Mouse (Mus musculus): Measurements from ENCODE around the gene Pds5b. TPM values are rescaled to one million over a fixed set of nuclear protein-coding genes. Genes with fewer than 3 reads are reported as not detected.
"Not testable (repeated sequence)": the region's sequence is repeated elsewhere in the genome, so short reads cannot be mapped to it uniquely, and the experiment has no call there.

The Pds5b gene
- polyA plus RNA-seq, 1 experiment from 2014 or later: 28.7 TPM

DNA sequence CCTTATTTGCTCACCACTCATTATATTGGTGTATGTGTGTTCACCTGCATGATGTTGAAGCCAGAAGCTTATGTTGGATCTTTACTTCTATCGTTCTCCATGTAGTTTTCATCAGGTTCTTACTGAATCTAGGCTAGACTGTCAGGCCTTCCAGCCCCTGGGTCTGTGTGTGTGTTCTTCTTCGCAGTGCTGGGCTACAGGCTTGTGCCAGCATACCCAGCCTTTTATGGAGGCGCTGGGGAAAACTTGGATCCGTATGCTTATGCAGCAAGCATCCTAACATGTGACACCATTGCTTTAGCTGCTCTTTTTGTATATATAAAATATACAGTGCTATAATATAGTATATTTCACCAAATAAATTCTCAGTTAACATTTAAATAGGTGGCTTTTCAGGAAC lies 38.0 kb downstream of the Pds5b start:
- Histone ChIP-seq H3K36me3 (no peaks in the 10 kb centered on the region), H3K27ac (replicated peaks) (no peak overlapping the region), H3K4me3 (no peak overlapping the region), H3K9me3 (no peaks in the 10 kb centered on the region), H3K27me3 (no peaks in the 10 kb centered on the region), H3K4me1 (replicated peaks) (no peaks in the 10 kb centered on the region), H3K9ac (no peak overlapping the region), H3K4me2 (no peak overlapping the region)
- no peak for ATAC-seq (ENCODE audit: low read depth)
- WGBS: 97% methylated on average over 4 of the region's 4 CpGs

DNA sequence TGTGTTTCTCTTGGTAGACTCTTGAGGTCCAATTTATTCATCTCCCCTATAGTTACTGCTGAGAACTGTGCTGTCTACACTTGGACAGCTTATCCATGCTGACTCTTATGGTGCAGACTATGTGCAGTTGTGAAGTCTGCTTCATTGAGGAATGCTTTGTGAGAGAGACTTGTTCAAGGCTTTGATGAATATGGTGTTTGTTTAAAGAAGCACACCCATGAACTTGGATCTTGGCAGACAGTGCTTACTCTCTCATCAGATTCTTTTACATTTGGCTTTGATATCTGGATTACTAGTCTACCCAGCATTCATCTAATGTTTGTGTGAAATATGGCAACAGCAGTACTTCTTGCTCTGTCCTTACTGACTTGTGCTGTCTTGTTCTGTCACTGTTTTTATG lies 39.9 kb downstream of the Pds5b start:
- no peak overlapping the region for H3K27ac ChIP-seq (replicated peaks)
- H3K4me1 ChIP-seq (replicated peaks): no peaks in the 10 kb centered on the region
- H3K9ac ChIP-seq: no peak overlapping the region
- no peak overlapping the region for H3K4me3 ChIP-seq
- no peaks in the 10 kb centered on the region for H3K27me3 ChIP-seq
- H3K9me3 ChIP-seq: no peaks in the 10 kb centered on the region
- ATAC-seq (ENCODE audit: low read depth): no peak
- no peak overlapping the region for H3K4me2 ChIP-seq
- H3K36me3 ChIP-seq: no peaks in the 10 kb centered on the region

DNA sequence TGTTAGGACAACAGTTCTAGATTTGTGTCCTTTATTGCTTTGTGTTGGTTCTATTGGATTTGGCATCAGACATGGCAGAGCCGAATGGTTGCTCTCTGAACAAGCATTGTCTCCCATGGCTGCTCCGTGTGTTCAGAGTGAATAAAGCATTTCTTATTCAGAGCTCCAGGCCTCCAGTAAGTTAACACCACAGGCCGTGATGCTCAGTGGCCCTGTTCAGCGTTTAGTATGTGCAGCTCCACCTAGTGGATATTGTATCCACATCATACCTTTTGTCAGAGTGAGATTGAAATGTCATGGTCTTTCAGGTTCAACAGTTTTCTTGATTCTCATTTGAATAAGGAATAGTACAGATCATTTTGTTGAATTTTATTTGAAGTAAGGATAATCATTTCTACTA lies 44.2 kb downstream of the Pds5b start:
- Histone ChIP-seq H3K27ac (replicated peaks) (no peak overlapping the region), H3K9ac (no peak overlapping the region), H3K36me3 (peaks cover 17% of the 10 kb centered on the region; the same call in 1 of the 2 replicates), H3K4me2 (no peak overlapping the region), H3K9me3 (no peaks in the 10 kb centered on the region), H3K27me3 (no peaks in the 10 kb centered on the region), H3K4me1 (replicated peaks) (no peaks in the 10 kb centered on the region), H3K4me3 (no peak overlapping the region)
- ATAC-seq (ENCODE audit: low read depth): peak; percentile 78
- 12% methylated on average over 4 of the region's 4 CpGs for WGBS

DNA sequence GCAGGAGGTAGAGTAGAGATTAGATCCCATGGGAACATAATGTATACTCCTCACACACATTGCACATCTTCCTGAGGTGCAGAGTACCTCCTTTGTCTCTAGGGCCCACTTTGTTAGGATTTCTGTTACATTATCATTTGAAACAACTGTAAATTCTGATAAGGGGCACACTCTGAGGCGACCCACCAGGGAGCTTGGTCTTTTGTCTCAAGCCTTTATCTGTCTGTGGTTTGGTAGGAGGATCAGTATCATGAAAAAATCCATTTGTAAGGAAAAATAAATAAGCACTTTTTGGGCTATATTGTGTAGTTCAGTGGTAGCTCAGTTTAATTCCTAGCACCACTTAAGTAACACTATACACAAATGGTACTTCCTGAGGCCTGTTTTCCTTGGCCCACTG lies 51.1 kb downstream of the Pds5b start:
- Histone ChIP-seq H3K27me3 (no peaks in the 10 kb centered on the region), H3K36me3 (peaks cover 24% of the 10 kb centered on the region), H3K9ac (no peak overlapping the region), H3K4me2 (no peak overlapping the region), H3K27ac (replicated peaks) (no peak overlapping the region), H3K4me1 (replicated peaks) (no peaks in the 10 kb centered on the region), H3K9me3 (no peaks in the 10 kb centered on the region), H3K4me3 (no peak overlapping the region)
- ATAC-seq (ENCODE audit: low read depth): no peak
- WGBS: 88% methylated on average over 1 of the region's 1 CpGs

DNA sequence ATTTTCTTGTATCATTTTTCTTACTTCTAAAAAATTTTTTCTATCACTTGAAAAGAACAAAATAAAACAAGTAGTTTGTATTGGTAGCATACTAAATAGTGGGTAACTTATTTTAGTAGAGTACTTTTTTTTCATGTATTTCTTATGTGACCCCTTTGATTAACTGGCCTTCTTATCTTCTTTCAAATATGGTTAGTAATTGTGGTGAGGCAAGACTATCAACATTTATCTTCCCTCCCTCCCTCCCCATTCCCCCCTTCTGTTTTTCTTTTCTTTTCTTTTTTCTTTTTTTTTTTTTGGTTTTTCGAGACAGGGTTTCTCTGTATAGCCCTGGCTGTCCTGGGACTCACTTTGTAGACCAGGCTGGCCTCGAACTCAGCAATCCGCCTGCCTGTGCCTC lies 63.5 kb downstream of the Pds5b start:
- H3K36me3 ChIP-seq: peaks cover 24% of the 10 kb centered on the region
- H3K9me3 ChIP-seq; H3K27me3 ChIP-seq; H3K9ac ChIP-seq; H3K4me3 ChIP-seq; H3K4me1 ChIP-seq (replicated peaks); H3K27ac ChIP-seq (replicated peaks); H3K4me2 ChIP-seq; ATAC-seq (ENCODE audit: low read depth): not testable (repeated sequence)
- 74% methylated on average over 3 of the region's 3 CpGs for WGBS

DNA sequence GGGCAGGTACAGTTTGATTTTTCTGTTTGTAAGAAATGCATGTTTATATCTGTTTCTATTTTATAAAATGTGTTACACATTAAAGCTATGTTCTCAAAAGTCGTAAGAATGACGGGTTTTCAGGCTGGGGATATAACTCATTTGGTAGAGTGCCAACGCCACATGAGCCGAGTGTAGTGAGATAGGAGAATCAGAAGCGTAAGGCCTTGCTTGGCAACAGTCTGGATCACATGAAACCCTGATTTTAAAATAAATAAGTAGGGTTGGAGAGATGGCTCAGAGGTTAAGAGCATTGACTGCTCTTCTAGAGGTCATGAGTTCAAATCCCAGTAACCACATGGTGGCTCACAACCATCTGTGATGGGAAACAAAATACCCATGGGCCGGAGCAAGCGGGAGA lies 65.8 kb downstream of the Pds5b start:
- Histone ChIP-seq H3K4me3 (no peak overlapping the region), H3K4me2 (no peak overlapping the region), H3K4me1 (replicated peaks) (peaks cover 4% of the 10 kb centered on the region), H3K9ac (no peak overlapping the region), H3K27ac (replicated peaks) (no peak overlapping the region), H3K36me3 (peaks cover 21% of the 10 kb centered on the region), H3K9me3 (no peaks in the 10 kb centered on the region), H3K27me3 (no peaks in the 10 kb centered on the region)
- no peak for ATAC-seq (ENCODE audit: low read depth)
- WGBS: 80% methylated on average over 7 of the region's 7 CpGs

DNA sequence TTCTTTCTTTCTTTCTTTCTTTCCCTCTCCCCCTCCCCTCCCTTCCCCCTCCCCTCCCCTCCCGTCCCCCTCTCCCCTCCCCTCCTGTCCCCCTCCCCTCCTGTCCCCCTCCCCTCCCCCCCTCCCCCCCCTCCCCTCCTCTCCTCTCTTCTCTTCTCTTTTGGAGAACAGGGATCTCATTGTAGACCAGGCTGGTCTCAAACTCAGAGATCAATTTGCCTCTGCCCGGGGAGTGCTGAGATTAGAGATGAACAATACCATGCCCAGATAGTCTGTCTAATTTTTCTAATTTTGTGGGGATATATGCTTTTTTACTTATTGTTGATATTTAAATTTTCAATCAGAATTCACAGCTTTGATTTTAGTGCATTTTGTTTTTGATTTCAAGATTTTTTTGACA lies 67.1 kb downstream of the Pds5b start:
- Histone ChIP-seq H3K4me2 (no peak overlapping the region), H3K9me3 (no peaks in the 10 kb centered on the region), H3K4me1 (replicated peaks) (peaks cover 4% of the 10 kb centered on the region), H3K27me3 (no peaks in the 10 kb centered on the region), H3K4me3 (no peak overlapping the region), H3K27ac (replicated peaks) (no peak overlapping the region), H3K36me3 (peaks cover 16% of the 10 kb centered on the region), H3K9ac (no peak overlapping the region)
- ATAC-seq (ENCODE audit: low read depth): no peak
- 14% methylated on average over 1 of the region's 2 CpGs for WGBS

DNA sequence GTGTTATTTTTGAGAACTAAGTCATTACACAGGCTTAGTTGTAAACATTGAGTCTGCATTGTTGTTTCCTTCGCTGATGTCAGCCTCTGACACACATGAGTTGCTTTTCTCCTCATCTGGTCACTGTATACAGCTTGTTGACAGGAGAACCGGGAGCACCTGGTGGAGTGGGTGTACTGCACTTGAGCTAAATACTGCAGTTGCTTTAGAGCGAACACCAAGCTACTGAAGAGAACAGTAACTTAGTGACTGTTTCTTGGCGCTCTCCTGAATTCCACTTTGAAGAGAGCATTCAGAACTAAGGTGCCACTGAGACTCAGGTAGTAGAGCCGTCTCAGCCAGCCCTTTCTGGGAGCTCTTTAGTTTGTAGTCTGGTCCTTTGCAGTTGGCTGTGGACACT lies 83.1 kb downstream of the Pds5b start:
- no peak overlapping the region for H3K27ac ChIP-seq (replicated peaks)
- 92% methylated on average over 5 of the region's 5 CpGs for WGBS

DNA sequence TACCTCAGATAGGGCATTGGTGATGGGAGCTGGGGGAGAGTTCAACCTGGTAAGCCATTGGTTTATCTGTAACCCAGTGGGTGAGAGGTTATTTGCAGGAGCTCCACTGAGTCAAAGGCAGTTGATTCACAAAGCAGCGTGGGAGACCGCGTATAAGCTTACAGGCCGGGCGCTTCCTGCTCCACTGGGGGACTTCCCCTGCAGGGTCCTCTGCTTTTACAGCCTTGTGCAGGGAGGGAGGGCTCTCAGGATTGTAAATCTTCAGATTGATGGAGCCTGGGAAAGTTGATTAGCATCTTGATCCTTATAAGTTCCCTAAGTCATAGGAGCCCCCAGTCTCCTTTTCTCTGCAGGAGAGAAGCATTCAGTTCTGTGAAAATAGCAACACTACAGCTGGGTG lies 98.9 kb downstream of the Pds5b start:
- no peaks in the 10 kb centered on the region for H3K27me3 ChIP-seq
- H3K36me3 ChIP-seq: peaks cover 16% of the 10 kb centered on the region
- H3K9ac ChIP-seq: peak overlapping the region; percentile 12; the same call in 1 of the 2 replicates
- H3K4me3 ChIP-seq: no peak overlapping the region
- peaks cover 20% of the 10 kb centered on the region for H3K4me1 ChIP-seq (replicated peaks)
- 6% methylated on average over 5 of the region's 5 CpGs for WGBS
- H3K4me2 ChIP-seq: no peak overlapping the region
- ATAC-seq (ENCODE audit: low read depth): no peak
- H3K9me3 ChIP-seq: no peaks in the 10 kb centered on the region
- H3K27ac ChIP-seq (replicated peaks): peak overlapping the region; percentile 15; the same call in 1 of the 2 replicates

More for the DNA sequence above, 83.1 kb downstream of the Pds5b start:
- Histone ChIP-seq H3K4me2 (no peak overlapping the region), H3K9ac (no peak overlapping the region), H3K4me1 (replicated peaks) (no peaks in the 10 kb centered on the region), H3K36me3 (peaks cover 33% of the 10 kb centered on the region), H3K9me3 (no peaks in the 10 kb centered on the region), H3K4me3 (no peak overlapping the region), H3K27me3 (no peaks in the 10 kb centered on the region)
- no peak for ATAC-seq (ENCODE audit: low read depth)

DNA sequence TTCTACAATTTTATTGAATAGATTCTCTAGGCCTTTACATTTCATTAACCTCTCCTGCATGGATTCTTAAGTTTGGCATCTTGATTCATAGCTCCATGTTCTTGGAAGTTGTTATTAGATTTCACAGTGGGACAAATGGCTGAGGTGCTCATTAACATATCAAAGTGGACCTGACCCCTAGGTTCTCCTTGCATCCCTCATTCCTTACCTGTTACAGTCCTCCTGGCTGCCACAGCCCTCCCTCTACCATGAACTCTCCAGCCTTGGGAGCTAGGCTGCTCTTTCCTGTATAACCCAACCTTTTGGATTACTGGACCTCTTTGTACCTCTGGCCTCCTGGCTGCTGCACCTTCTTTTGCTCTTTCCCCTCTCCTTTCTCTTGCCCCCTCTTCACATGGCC lies 99.5 kb downstream of the Pds5b start:
- ATAC-seq (ENCODE audit: low read depth): 0 out of 2 replicates have a peak, but pooled peaks have one; percentile 19
- no peak overlapping the region for H3K4me3 ChIP-seq
- H3K9ac ChIP-seq: no peak overlapping the region
- no peak overlapping the region for H3K27ac ChIP-seq (replicated peaks)
- H3K4me2 ChIP-seq: no peak overlapping the region
- H3K36me3 ChIP-seq: peaks cover 16% of the 10 kb centered on the region
- H3K9me3 ChIP-seq: no peaks in the 10 kb centered on the region
- H3K27me3 ChIP-seq: no peaks in the 10 kb centered on the region
- peaks cover 20% of the 10 kb centered on the region for H3K4me1 ChIP-seq (replicated peaks)

DNA sequence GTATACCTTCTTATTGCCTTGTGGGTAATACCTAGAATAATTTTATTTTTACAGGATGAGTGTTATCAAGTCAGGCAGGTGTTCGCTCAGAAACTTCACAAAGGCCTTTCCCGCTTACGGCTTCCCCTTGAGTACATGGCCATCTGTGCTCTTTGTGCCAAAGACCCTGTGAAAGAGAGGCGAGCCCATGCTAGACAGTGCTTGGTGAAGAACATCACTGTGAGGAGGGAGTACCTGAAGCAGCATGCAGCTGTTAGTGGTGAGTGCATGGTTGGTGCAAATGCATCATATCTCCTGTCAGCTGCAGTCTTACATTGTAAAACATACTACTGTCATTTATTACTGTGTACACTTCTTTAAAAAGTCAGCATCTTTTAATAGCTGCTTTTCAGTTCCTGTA lies 114.7 kb downstream of the Pds5b start:
- H3K9me3 ChIP-seq: no peaks in the 10 kb centered on the region
- no peaks in the 10 kb centered on the region for H3K4me1 ChIP-seq (replicated peaks)
- H3K4me3 ChIP-seq: no peak overlapping the region
- no peak overlapping the region for H3K27ac ChIP-seq (replicated peaks)
- WGBS: 90% methylated on average over 4 of the region's 4 CpGs
- no peak overlapping the region for H3K4me2 ChIP-seq
- no peak overlapping the region for H3K9ac ChIP-seq
- peaks cover 65% of the 10 kb centered on the region for H3K36me3 ChIP-seq
- ATAC-seq (ENCODE audit: low read depth): no peak
- no peaks in the 10 kb centered on the region for H3K27me3 ChIP-seq

DNA sequence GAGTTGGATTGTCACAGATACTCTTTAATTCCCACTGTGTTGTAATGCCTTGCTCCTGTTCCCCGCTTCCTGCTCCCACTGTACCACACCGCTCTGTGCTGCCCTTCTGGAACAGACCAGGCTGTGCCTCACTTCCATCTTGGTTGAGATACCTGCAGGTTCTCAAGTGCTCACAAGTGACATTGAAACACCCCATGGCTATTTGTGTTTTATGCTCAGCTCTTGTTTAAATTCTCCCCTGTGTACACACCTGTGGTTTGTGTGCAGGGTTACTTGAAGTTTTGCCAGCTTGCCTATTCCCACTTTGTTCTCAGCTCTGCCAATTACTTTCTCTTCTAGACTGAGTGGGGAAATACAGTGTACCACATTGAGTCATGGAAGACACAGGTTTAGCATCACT lies 115.5 kb downstream of the Pds5b start:
- Histone ChIP-seq H3K9ac (no peak overlapping the region), H3K4me3 (no peak overlapping the region), H3K36me3 (peaks cover 62% of the 10 kb centered on the region), H3K27me3 (no peaks in the 10 kb centered on the region), H3K27ac (replicated peaks) (no peak overlapping the region), H3K4me2 (no peak overlapping the region), H3K4me1 (replicated peaks) (no peaks in the 10 kb centered on the region), H3K9me3 (no peaks in the 10 kb centered on the region)
- no peak for ATAC-seq (ENCODE audit: low read depth)
- 100% methylated on average over 2 of the region's 2 CpGs for WGBS

DNA sequence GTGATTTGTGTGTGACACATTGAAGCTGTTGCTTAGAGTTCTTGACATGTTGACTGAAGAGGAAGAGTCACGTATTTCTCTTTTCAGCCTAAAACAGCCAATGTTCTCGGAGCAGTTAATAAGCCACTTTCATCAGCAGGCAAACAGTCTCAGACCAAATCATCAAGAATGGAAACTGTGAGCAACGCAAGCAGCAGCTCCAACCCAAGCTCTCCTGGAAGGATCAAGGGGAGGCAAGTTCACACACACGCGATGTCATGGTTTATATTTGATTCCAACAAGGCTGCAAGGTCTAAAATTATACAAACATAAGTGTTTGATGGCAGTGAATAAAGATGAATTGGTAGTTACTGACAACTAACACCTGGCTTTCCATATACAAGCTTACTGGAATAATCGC lies 120.6 kb downstream of the Pds5b start:
- H3K27me3 ChIP-seq: no peaks in the 10 kb centered on the region
- H3K9ac ChIP-seq: no peak overlapping the region
- ATAC-seq (ENCODE audit: low read depth): no peak
- peaks cover 63% of the 10 kb centered on the region for H3K36me3 ChIP-seq
- H3K4me2 ChIP-seq: no peak overlapping the region
- no peak overlapping the region for H3K27ac ChIP-seq (replicated peaks)
- H3K4me3 ChIP-seq: no peak overlapping the region
- no peaks in the 10 kb centered on the region for H3K4me1 ChIP-seq (replicated peaks)
- 95% methylated on average over 6 of the region's 6 CpGs for WGBS
- H3K9me3 ChIP-seq: no peaks in the 10 kb centered on the region
